Comparison of ENCODE assay signal across 13 mouse cellular contexts in genomic region chr5:118143211-118144026, GRCm38 (mm10). TPM values are rescaled to one million over a fixed set of nuclear protein-coding genes. Genes with fewer than 3 reads are reported as not detected.
DNase-seq lines count a peak whose midpoint lies in the region; TF ChIP-seq lines count a peak whose summit lies in the region.
"Had no signal": no experiment of that assay in that cellular context is flagged by ENCODE, and none has a peak within 500 bp of the region (broad histone marks: within the 10 kb centered on the region; RNA-seq: fewer than 3 reads in every experiment).

No protein-coding gene starts in this region.

- no peak for DNase-seq in left cerebral cortex, adult 2 months (ENCODE audit: extremely low spot score in 1 of 2, low spot score in 2 of 2)
- DNase-seq in left cerebral cortex, adult 8-10 months (ENCODE audit: low spot score in 2 of 2): no peak
- DNase-seq in gastrocnemius, postnatal 25 days: peak; percentile 81
- DNase-seq in heart, postnatal 36 days: peak; percentile 56 to 74
- peak; percentile 72 to 78 for DNase-seq in kidney, postnatal 36 days
- DNase-seq in cerebellum, postnatal 36 days: no peak
- DNase-seq in layer of hippocampus, adult 9-10 months (ENCODE audit: low spot score): no peak
- DNase-seq: lung, adult 2 months had no signal

- no peak overlapping the region for H3K4me3 ChIP-seq in left cerebral cortex, adult 2 months
- H3K4me3 ChIP-seq: embryonic facial prominence, embryonic 13.5 days; intestine, embryonic 15.5 days; limb, embryonic 10.5 days; midbrain, embryonic 15.5 days; neural tube, embryonic 15.5 days had no signal

- H3K27ac ChIP-seq in left cerebral cortex, adult 2 months: 0 out of 2 replicates have a peak overlapping the region, but pooled peaks have one; percentile 15
- H3K27ac ChIP-seq: embryonic facial prominence, embryonic 13.5 days; intestine, embryonic 15.5 days; limb, embryonic 10.5 days; midbrain, embryonic 15.5 days; neural tube, embryonic 15.5 days had no signal

- intact Hi-C loops in left cerebral cortex, adult 2 months (cut with DNase I): no loop called here
- intact Hi-C loops in heart, postnatal 36 days (cut with DNase I): no loop called here

- no peak for TF ChIP-seq CTCF in left cerebral cortex, adult 2 months (IDR thresholded peaks at IDR 0.05)

RNA-seq across cellular contexts. Expression of gene Fbxw8, which starts 11.8 kb away (rescaled TPM):
- total RNA-seq in left cerebral cortex, adult 2 months (2021): 10 to 100 TPM; 34.5 to 35.1 TPM
- total RNA-seq in left cerebral cortex, adult 8-10 months (2022): 10 to 100 TPM; 30.5 to 33.5 (median 31.6) TPM
- 10 to 100 TPM; 18.5 to 20.1 TPM for total RNA-seq in gastrocnemius, postnatal 25 days (2021)
- 10 to 100 TPM; 39.0 to 42.7 TPM for total RNA-seq in heart, postnatal 36 days (2021)

RNA-seq across cellular contexts. Expression of gene Hrk, which starts 21.0 kb away (rescaled TPM):
- 10 to 100 TPM; 26.6 to 26.7 TPM for total RNA-seq in left cerebral cortex, adult 2 months (2021)
- 10 to 100 TPM; 20.5 to 24.4 (median 22.5) TPM for total RNA-seq in left cerebral cortex, adult 8-10 months (2022)
- total RNA-seq in gastrocnemius, postnatal 25 days (2021): under 1 TPM; 0.15 to 0.32 TPM
- under 1 TPM; 0.44 to 0.62 TPM for total RNA-seq in heart, postnatal 36 days (2021)

Comparison
In these comparisons a context has a peak if more than half of its experiments do, and no peak if none do; other contexts are left out.
1. DNase-seq: peak in gastrocnemius, postnatal 25 days (single experiment), heart, postnatal 36 days (2 of 2) and kidney, postnatal 36 days (2 of 2); none in left cerebral cortex, adult 2 months (0 of 2), left cerebral cortex, adult 8-10 months (0 of 2), cerebellum, postnatal 36 days (0 of 2) and layer of hippocampus, adult 9-10 months (single experiment).
2. RNA of gene Hrk, which starts 21.0 kb away (total RNA-seq): 26.6 to 26.7 TPM in left cerebral cortex, adult 2 months and 20.5 to 24.4 TPM in left cerebral cortex, adult 8-10 months; 0.44 to 0.62 TPM in heart, postnatal 36 days and 0.15 to 0.32 TPM in gastrocnemius, postnatal 25 days; every median in the first group is over 10 times any median in the second.